Mouse (Mus musculus): Measurements from ENCODE around the gene Chrna9.

The Chrna9 gene

DNA sequence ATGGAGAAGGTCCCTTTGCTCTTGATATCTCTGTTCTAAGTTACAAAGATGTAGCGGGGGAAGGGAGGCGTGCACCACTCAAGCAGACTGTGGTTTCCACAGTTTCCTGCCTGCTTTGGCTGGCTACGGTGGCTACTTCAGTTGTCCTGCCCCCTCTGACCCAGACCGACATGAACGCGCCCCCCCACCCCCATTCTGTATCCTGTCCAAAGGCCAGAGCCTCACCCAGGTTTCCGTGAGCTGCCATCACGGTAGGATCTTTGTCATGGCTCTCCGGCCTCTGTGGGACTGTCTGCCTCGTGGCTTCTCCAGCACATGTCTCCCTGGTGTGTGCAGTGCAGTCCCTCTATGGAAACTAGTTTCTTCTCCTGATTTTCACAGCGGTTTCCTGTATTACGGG lies 15.4 kb upstream of the Chrna9 start:
- peak; percentile 21 for DNase-seq (ENCODE audit: low spot score)

GRCm38 (mm10) chr5:65919904-65920303 lies 14.8 kb upstream of the Chrna9 start:
- DNase-seq (ENCODE audit: low spot score), result no peak

- no peak for DNase-seq (ENCODE audit: low spot score)
Observed at GRCm38 (mm10) chr5:65920701-65921426, 13.9 kb upstream of the Chrna9 start.

DNA sequence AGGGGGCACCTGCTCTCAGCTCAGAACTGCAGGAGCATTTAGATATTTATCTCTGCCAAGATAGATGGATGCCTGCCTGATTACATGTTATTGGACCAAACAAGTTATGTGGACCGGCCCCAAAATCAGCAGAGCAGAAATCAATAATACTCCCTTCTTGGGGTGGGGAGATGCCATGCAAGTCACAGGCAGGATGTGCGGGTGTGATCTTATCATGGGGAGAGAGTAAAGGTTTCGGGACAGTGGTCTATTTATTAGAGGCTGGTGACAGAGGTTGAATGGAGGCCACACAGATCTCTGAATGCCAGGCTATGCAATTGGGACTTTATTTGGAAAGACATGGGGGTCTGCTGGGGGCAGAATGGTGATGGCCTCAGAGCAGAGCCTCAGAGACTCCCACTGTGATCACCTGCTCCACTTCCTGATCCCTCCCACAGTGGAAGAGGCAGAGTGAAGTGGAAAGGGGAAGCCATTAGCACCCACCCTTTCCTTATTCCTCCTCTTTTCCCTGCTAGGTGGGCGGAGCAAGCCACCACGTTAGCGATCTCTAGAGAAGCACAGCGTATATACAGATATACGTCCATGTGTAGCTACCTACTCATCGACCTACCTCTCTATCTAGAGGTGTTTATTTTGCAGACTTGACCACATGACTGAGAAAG lies 13.1 kb upstream of the Chrna9 start:
- DNase-seq (ENCODE audit: low spot score), result no peak

DNA sequence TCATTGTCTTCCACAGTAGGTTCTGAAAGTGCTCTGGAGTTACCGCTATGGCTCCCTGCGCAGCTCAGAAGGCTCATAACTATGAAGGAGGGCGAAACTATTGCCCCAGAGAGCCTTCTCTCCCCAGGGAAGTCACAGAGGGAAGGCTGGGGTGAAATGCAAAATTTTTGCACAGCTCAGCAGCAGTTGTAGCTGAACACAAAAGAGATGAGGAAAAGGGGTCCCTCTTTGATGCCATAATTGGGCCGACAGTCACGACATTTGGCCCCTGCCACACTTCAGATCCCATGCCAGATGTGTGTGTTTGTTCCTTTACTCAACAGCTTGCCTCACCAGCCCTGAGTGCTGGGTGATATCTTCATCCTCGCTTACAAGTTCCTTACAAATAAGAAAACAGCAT lies 8.1 kb upstream of the Chrna9 start:
- no peak for DNase-seq (ENCODE audit: low spot score)

- peak; percentile 65 for DNase-seq (ENCODE audit: low spot score)
Observed at GRCm38 (mm10) chr5:65929162-65929561, 5.6 kb upstream of the Chrna9 start.

GRCm38 (mm10) chr5:65930171-65930570 lies 4.5 kb upstream of the Chrna9 start:
- no peak for DNase-seq (ENCODE audit: low spot score)

DNA sequence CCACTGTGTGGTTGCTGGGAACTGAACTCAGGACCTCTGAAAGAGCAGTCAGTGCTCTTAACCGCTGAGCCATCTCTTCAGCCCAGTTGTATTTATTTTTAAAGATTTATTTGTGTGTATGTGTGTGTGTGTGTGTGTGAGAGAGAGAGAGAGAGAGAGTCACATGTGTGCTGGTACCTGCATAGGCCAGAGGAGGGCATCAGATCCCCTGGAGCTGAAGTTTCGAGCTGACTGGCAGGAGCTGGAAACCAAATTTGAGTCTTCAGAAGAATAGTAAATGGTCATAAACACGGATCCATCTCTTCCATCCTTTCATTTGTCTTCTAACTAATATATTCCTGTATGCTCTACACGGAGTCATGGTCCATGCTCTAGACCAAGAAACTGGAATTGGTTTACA lies 1.5 kb upstream of the Chrna9 start:
- DNase-seq (ENCODE audit: low spot score), result no peak

- DNase-seq (ENCODE audit: low spot score), result no peak
Observed at GRCm38 (mm10) chr5:65933764-65934163, 957 bp upstream of the Chrna9 start.

DNA sequence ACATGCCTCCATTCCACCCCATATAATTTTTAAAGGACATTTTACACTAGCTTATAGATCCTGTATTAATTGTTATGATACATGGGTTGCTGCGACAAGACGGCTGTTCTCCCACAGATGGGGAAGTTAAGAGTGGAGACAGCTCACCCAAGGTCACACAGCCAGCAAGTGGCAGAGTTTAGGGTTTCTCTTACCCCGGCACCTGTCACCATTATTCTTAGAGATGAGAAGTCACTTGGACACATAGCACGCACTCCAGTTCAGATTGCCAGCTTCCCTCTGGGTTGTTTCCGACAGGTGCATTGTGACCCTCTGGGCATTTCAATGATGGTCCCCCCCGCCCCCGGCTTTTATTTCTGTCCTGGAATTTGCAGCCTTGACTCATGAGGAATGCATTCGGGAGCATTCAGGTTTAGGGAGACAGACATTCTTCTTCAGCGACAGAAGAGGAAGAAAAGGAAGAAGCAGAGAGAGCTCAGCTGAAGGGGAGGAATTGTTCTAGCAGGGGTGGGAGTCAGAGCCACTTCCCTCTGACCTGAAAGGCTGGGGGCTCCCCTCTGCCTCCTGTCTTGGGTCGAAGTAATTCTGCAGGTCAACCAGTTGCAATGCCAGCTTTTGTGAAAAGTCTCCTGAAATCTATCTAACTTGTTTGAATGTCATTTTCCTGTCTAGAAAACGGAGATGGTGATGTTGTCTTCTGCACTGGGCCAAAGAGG lies 2.4 kb downstream of the Chrna9 start:
- no peak for DNase-seq (ENCODE audit: low spot score)

- peak; percentile 89 for DNase-seq (ENCODE audit: low spot score)
Observed at GRCm38 (mm10) chr5:65937998-65938715, 3.4 kb downstream of the Chrna9 start.

- DNase-seq (ENCODE audit: low spot score), result no peak
Observed at GRCm38 (mm10) chr5:65941145-65941544, 6.4 kb downstream of the Chrna9 start.

GRCm38 (mm10) chr5:65949822-65950221 lies 15.1 kb downstream of the Chrna9 start:
- no peak for DNase-seq (ENCODE audit: low spot score)

- DNase-seq (ENCODE audit: low spot score), result peak; percentile 26
Observed at GRCm38 (mm10) chr5:65950236-65950635, 15.5 kb downstream of the Chrna9 start.

DNA sequence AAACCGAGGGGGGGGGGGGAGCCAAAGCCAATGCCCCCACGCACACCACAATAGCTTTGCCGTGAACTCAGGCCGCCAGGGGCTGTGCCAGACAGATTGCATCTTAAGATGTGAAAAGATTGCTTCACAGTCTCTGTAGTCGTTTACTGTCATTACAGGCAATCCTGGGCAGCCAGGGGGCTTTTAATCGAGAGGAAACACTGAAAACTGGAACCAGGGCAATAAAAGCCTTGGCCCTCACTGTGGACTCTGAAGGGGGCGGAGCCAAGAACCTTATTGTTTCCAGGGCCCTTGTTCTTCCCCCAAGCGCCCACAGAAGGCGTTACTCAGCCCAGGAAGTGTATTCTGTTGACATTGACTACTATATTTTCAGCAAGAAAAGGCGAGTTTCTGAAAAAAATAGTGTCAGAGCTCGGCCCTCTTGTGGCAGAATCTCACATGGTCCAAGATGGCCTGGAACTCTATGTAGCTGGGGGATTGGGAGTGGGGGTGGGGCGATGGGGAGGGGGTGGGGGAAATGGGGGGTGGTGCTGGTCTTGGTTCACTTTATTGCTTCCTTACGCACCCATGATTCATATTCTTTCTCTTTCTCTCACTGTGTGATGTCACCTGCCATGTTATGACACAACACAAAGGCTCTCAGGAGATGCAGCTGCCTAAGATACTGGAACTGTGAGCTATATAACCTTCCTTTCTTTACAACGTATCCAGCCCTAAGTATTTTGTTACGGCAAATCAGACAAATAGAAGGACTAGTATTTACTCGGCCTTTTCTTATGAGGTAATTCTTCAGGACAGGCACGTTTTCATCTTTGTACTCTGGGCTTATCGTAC lies 16.2 kb downstream of the Chrna9 start:
- peak; percentile 36 for DNase-seq (ENCODE audit: low spot score)

DNA sequence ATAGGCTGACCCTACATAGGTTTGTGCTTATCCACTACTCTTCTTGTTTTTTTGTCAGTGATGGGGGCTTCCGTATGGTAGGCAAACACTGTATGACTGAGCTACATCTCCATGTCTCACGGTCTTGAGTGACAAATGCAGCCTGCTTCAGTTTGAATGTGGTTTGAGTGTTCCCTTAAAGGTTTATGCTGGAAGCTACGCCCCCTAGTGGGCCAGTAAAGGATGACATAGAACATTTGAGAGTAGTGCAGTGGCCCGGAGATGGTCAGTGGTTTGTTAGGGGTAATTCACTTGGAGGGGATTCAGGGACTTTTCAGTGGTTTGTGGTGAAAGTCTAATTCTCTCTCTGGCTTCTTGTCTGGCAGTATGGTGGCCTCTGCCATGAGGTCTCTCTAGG lies 16.8 kb downstream of the Chrna9 start:
- DNase-seq (ENCODE audit: low spot score), result no peak

DNA sequence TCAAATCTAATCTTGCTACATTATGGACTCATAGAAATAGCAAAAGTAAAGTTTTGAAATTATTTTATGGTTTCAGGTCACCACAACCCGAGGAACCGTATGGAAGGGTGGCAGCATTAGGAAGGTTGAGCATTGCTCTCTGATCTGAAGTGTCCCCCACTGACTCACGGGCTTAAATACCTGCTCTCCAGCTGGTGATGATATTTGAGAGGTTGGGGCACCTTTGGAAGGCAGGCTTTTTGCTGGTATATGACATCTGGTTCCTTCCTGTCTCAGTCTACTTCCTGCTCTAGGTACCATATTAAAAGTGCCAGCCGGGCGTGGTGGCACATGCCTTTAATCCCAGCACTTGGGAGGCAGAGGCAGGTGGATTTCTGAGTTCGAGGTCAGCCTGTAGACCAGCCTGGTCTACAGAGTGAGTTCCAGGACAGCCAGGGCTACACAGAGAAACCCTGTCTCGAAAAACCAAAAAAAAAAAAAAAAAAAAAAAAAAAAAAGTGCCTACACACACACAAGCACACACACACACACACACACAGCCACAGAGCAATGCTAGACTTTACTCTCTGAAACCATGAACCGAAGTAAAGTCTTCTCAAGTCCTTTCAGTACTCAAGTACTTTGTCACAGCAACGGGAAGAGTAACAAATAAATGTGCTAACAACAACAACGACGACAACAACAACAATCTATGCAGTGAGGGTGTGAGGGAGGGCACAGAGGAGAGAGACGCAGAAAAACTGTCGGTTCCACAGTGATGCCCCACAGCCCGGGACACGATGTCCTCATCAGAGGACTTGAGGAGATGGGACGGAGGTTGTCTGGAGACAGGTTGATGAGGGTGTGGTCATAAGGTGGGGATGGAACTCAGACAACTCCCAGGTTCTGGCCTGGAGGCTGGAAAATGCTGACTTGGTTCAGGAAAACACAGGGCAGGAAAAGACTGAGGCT lies 19.7 kb downstream of the Chrna9 start:
- no peak for DNase-seq (ENCODE audit: low spot score)

DNA sequence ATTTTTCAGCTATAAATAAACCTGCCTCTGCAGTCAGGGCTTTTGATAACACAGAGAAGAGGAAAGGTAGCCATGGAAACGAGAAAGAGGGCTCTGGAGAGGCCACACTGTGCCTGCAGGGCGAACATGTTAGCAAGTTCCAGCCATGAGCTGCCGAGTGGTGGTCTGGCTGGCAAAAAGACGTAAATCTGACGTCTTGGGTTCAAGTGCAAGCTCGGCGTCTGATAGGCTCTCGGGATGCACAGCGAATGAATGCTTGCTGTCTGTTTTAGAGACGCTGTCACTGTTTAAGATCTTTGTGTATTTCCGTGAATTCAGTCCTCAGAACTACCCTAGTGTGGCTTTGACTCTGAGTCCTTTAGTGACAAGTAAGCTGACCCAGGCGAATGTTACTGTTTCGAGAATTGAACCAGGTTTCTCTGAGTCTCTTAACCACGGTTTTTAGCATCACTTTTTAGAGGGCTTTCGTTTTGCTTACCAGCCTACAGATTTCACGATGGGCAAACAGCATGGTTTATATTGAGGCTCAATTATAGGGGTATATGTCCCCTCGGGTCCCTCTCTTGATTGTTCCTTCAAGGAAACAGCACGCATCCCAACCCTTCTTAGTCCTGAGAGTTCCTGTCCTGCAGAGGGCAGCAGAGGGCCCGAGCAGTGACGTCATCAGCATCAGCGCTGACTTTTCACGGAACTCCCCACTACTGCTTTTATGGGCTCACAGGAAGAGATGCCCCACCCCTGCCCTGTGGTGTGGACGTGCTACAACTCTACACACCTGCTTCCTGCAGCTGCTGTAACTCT lies 20.8 kb downstream of the Chrna9 start:
- DNase-seq (ENCODE audit: low spot score), result peak; percentile 89

GRCm38 (mm10) chr5:65956144-65957008 lies 21.7 kb downstream of the Chrna9 start:
- DNase-seq (ENCODE audit: low spot score), result no peak

Data from lung, postnatal 25 days (tissue).